Mouse (Mus musculus): ENCODE data around the gene Trak1. TPM values are rescaled to one million over a fixed set of nuclear protein-coding genes. Genes with fewer than 3 reads are reported as not detected.
"Not testable (repeated sequence)": the region's sequence is repeated elsewhere in the genome, so short reads cannot be mapped to it uniquely, and the experiment has no call there.

The Trak1 gene
- total RNA-seq, 2 experiments from 2014 or later, result 75.7 to 96.6 TPM

DNA sequence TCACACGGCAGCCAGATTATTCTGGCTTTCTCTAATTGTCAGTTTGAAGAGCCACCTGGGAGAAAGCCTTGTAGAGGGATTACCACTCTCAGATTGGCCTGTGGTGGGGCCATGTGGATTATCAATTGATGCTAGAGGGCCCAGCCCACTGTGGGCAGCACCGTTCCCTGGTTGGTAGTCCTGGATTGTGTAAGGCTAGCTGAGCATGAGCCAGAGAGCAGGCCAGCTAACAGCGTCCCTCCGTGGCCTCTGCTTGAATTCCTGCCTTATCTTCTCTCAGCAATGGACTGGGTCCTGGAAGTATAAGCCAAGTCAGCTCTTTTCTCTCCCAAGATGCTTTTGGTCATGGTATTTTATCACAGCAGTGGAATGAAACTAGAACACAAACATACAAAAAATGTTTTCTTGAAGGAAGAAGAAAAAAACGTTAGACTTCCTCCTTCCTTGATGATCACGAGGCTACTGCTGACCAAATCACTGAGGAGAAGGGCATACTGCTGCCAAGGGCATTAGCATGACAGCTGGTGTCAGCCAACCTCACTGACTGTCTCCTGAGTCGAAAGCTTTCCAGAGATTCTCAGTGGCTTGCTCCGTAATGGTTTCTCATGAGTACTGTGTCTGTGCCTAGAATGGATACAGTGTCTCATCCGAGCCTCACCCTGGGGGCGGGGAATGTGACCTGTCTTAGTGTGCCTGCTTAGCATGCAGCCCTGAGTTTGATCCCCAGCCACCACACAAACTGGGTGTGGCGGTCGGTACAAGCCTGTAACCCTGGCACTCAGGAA lies 19.5 kb downstream of the Trak1 start:
- DNase-seq (ENCODE audit: low spot score in 2 of 2), result peak in 1 of 2 experiments; percentile 46

GRCm38 (mm10) chr9:121319323-121319966 lies 22.1 kb downstream of the Trak1 start:
- no peak for DNase-seq (ENCODE audit: low spot score in 2 of 2)

DNA sequence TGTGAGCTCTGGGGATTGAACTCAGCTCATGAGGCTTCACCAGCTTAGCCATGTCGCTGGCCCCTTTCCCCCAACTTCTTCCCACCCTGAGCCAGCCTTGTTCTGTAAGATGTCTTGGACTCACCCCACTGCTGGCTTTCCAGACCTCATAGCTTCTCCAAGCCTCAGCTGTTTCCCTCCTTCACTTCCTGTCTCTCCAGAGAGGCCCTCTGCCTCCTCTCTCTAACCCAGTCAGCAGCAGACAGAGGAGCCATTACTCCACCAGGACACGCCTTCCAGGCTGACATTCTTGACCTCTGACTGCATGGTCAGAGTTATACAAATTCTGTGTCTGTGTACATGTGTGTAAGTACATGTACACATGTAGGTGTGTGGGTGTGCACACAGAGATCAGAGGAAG lies 23.1 kb downstream of the Trak1 start:
- DNase-seq (ENCODE audit: low spot score in 2 of 2), result no peak

DNA sequence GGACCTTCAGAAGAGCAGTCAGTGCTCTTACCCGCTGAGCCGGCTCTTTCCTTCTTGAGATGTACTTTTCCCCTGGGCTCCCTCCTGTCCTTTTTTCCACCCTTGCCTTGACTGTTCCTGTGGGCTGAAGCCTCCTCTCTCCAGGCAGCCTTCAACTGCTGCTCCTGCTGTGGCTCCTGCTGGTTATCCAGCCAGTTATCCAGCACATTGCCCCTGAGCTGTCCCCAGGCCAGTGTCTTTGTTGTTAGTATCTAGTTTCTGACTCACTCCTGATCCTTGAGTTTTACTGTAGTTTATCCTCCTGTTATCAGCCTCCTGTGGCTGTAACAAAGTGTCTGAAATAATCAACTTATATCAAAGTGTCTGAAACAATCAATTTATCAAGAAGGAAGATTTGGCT lies 23.8 kb downstream of the Trak1 start:
- no peak for DNase-seq (ENCODE audit: low spot score in 2 of 2)

GRCm38 (mm10) chr9:121322034-121322433 lies 24.7 kb downstream of the Trak1 start:
- no peak for DNase-seq (ENCODE audit: low spot score in 2 of 2)

DNA sequence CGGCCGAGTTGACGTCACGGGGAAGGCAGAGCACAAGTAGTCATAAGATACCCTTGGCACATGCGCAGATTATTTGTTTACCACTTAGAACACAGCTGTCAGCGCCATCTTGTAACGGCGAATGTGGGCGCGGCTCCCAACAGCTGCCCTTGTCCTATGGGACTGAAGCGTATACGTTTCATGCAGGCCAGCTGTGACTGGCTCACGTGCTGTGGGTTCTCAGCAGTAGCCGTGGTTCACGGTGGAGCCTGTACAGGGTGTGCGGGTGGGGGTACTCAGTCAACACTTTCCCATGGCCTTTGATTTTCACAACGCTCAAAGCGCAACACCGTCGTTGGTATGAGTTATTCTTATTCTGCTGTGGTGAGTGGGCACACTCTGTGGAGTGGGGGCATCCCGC lies 31.0 kb downstream of the Trak1 start:
- not testable (repeated sequence) for DNase-seq (ENCODE audit: low spot score in 2 of 2)

- DNase-seq (ENCODE audit: low spot score in 2 of 2), result no peak
Measured at GRCm38 (mm10) chr9:121329181-121329580, 31.9 kb downstream of the Trak1 start.

DNA sequence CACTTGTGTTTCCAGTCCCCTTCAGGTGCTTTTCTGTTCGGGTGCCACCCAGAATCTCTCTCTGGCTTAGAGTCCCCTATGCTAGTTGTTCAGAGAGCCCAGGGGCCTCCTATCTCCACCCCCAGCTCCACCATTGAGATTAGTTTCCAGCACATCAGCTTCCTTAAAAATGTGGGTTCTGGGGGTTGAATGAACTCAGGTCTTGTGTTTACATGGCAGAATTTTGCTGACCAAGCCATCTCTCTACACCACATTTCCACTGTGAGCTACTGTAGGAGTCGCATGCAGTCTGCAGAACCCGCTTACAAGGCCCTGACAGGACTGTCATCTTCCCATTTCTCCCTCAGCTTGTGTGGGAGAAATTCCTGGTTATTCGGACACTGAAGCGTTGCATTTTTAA lies 32.8 kb downstream of the Trak1 start:
- DNase-seq (ENCODE audit: low spot score in 2 of 2), result no peak

GRCm38 (mm10) chr9:121331438-121331837 lies 34.1 kb downstream of the Trak1 start:
- no peak for DNase-seq (ENCODE audit: low spot score in 2 of 2)

DNA sequence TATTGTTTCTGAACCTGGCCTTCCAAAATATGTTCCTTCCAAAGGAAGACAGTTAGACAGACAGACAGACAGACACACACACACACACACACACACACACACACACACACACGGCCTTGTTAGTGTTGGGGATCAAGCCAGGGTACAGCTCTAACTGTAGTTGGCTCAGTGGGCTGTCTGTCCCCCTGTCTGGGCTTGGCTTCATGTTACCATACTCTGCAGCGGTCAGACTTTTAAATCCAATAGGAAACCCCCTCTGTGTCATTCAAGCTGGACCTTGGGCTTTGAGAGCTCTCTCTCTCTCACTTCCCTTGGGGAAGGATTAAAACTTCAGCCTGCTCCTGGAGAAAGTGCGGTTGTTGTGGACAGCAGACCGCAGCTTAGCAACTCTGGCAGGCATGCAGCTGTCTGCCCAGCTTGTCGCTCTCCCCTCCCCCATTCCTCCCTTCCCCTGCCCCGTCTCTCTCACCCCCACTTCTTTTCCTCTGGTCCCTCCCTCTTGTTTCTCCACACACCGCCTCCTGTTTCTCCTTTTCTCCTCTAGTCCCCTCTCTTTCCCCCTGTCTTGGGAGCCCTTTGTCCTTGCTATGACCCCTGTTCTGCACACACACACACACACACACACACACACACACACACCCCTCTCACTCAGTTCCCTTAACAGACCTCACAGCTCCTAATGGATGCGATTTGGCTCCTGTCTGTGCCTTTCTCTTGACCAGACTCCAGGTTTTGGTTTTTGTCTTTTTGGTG lies 34.8 kb downstream of the Trak1 start:
- no peak for DNase-seq (ENCODE audit: low spot score in 2 of 2)

GRCm38 (mm10) chr9:121333559-121333958 lies 36.3 kb downstream of the Trak1 start:
- no peak for DNase-seq (ENCODE audit: low spot score in 2 of 2)

- DNase-seq (ENCODE audit: low spot score in 2 of 2), result no peak
Measured at GRCm38 (mm10) chr9:121334311-121334851, 37.1 kb downstream of the Trak1 start.

DNA sequence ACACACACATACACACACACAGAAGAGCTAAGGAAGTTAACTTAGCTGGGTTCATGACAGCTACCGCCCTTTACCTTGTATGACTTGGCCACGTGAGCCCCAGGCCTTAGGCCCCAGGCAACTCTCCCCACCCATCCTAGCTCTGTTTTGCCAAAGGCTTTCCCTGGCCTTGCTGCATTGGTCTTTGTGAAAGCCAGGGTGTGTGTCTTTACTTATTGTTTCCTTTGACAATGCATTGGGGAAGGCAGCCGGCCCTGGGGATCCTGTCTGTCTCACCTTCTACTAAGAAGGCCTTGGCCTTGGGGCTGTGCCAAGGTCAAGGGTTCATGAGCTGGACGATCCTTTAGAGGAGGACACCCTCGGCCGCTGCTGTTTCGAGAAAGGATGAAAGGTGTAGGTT lies 38.3 kb downstream of the Trak1 start:
- DNase-seq (ENCODE audit: low spot score in 2 of 2), result no peak

- no peak for DNase-seq (ENCODE audit: low spot score in 2 of 2)
Measured at GRCm38 (mm10) chr9:121336324-121336946, 39.1 kb downstream of the Trak1 start.

- no peak for DNase-seq (ENCODE audit: low spot score in 2 of 2)
Measured at GRCm38 (mm10) chr9:121337216-121337937, 40.1 kb downstream of the Trak1 start.

- no peak for DNase-seq (ENCODE audit: low spot score in 2 of 2)
Measured at GRCm38 (mm10) chr9:121337938-121338289, 40.6 kb downstream of the Trak1 start.

DNA sequence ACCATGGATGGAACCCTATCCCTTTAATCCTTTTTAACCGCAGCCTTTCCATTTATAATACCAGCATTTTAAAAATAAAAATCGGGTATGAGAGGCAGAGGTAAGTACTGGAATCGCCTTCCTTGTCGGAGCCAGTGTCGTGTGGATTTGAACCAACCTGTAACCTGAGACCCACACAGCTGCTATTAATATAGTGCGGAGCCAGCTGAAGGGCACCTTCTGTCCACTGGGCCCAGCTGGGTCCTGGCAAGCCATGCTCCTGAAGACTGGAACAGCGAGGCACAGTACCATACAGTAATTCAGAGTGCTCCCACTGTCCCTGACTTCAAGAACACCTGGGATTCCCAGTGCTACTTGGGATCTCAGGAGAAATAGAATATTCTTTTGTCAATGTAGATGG lies 44.5 kb downstream of the Trak1 start:
- DNase-seq (ENCODE audit: low spot score in 2 of 2), result no peak

- DNase-seq (ENCODE audit: low spot score in 2 of 2), result no peak
Measured at GRCm38 (mm10) chr9:121342510-121343110, 45.3 kb downstream of the Trak1 start.

DNA sequence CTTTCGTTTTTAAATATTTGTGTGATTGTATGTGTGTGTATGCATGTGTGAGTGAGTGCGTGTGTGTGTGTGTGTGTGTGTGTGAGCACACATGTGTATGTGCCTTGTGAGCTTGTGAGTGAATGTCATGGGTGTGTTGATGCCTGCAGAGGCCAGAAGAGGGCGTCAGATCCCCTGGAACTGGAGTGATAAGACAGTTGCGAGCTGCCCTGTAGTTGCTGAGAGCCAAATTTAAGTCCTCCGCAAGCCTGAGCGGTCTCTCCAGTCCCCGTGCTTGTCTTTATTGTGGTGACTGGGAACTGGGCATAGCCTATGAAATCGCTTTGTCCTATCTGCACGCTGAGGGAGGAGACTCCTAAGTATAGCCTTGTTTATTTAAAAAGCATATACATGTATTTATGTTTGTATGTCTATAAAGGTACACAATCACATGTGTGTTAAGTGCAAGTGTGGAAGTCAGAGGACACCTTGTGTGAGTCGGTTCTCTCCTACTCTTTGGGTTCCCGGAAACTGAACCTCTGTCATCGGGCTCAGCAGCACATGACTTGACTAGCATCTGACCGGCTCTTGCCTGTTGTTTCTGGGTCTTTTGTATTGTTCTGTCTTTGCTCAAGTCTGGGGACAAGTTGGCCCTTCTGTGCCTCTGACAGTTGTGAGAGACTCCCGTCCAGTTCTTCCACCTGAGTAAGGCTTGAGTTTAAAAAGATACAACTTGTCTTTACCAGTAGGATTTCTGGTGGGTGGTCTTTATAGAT lies 46.0 kb downstream of the Trak1 start:
- no peak for DNase-seq (ENCODE audit: low spot score in 2 of 2)

DNA sequence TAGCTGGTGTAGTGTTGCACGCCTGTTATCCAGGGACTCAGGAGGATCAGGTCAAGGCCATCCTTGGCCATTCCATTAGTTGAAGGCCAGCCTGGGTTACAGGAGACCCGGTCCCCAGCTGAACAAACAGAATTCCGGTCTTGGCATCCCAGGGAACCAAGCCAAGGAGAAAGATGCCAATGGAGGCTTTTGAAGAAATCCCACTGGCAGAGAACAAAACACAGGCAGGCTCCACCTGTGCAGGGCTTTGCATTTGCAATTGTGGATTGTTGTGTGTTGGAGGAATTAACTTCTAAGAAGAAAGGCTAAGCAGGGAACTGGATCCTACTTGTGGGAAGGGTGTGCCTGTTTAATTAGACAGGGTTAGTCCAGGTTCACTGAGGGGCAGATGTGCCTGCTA lies 47.0 kb downstream of the Trak1 start:
- no peak for DNase-seq (ENCODE audit: low spot score in 2 of 2)

All from adrenal gland, adult 18-20 months (tissue).